Mouse (Mus musculus) forebrain, embryonic 14.5 days (tissue): ENCODE data around the gene D6Wsu163e. TPM values are rescaled to one million over a fixed set of nuclear protein-coding genes. Genes with fewer than 3 reads are reported as not detected.

Experiments
- ATAC-seq: fragments of 200-750 bp; cut with Nextera tagmentation; 2 replicates; pipeline ENCODE4 v1.8.0; 2017; ENCODE audit warnings: mild to moderate bottlenecking, moderate library complexity
- DNase-seq: peaks from one replicate; pipeline ENCODE4 v3.0.0-alpha.2; 2015; ENCODE audit warnings: low spot score
- H3K27ac ChIP-seq: fragments of 300-500 bp; sonication (generic); 2 replicates; pipeline ENCODE4 v1.5.1; 2014; ENCODE audit warnings: low read depth, mild to moderate bottlenecking, control low read depth, low read length, moderate library complexity
- H3K27me3 ChIP-seq: fragments of 300-500 bp; sonication (generic); replicated peaks from 2 replicates; pipeline ENCODE4 v1.6.1; 2014; ENCODE audit warnings: low read length, control low read depth, mixed read lengths; ENCODE audit not compliant: control insufficient read depth, insufficient read depth
- H3K36me3 ChIP-seq: fragments of 300-500 bp; sonication (generic); 2 replicates; pipeline ENCODE4 v1.6.1; 2014; ENCODE audit warnings: low read length, control low read depth; ENCODE audit not compliant: control insufficient read depth, insufficient read depth
- H3K4me1 ChIP-seq: fragments of 300-500 bp; sonication (generic); 2 replicates; pipeline ENCODE4 v1.6.1; 2014; ENCODE audit warnings: antibody characterized with exemption, low read length, control low read depth; ENCODE audit not compliant: control insufficient read depth, insufficient read depth
- H3K4me2 ChIP-seq: fragments of 300-500 bp; sonication (generic); 2 replicates; pipeline ENCODE4 v1.6.1; 2014; ENCODE audit warnings: mild to moderate bottlenecking, control low read depth, low read length
- H3K4me3 ChIP-seq: fragments of 300-500 bp; sonication (generic); 2 replicates; pipeline ENCODE4 v1.5.1; 2014; ENCODE audit warnings: low read depth, low read length, control low read depth
- H3K9ac ChIP-seq: fragments of 300-500 bp; sonication (generic); 2 replicates; pipeline ENCODE4 v1.6.1; 2014; ENCODE audit warnings: mild to moderate bottlenecking, low read length, control low read depth, moderate library complexity
- H3K9me3 ChIP-seq: fragments of 300-500 bp; sonication (generic); replicated peaks from 2 replicates; pipeline ENCODE4 v1.6.1; 2016; ENCODE audit warnings: low read length, control low read depth, mixed read lengths; ENCODE audit not compliant: control insufficient read depth
- whole genome bisulfite sequencing: fragments of 180-500 bp; shearing (Covaris S2); extraction: QIAGEN DNeasy Blood & Tissue Kit; methylation state at CpG from one replicate; pipeline ENCODE4 v1.1.7; 2014; 5-methylcytosine and 5-hydroxymethylcytosine counted together
- polyA plus RNA-seq: library from polyadenylated mRNA; unstranded; fragments of >200 nt; fragmentation: Nextera tagmentation; extraction: Ambion mirVana; gene quantifications from 2 replicates; pipeline ENCODE4 v1.2.1, GENCODE M21; 2014

D6Wsu163e gene
- polyA plus RNA-seq: 29.0 and 33.0 TPM in 2 replicates

GRCm38 (mm10) chr6:126939487-126940171, at the start of gene D6Wsu163e, which contains the start of gene Rad51ap1:
Gene D6Wsu163e, plus strand, starts transcription at chr6:126939962.
Gene Rad51ap1, minus strand, starts transcription at chr6:126939587.
- WGBS: under 1% methylated on average over 33 of the region's 33 CpGs
- ATAC-seq (peak; percentile 100), DNase-seq (peak; percentile 98)
- Histone ChIP-seq H3K9me3 (no peaks in the 10 kb centered on the region), H3K9ac (peak within 1 kb of the TSS; percentile 69), H3K4me1 (peaks cover 14% of the 10 kb centered on the region), H3K27ac (0 out of 2 replicates have a peak within 1 kb of the TSS, but pooled peaks have one; percentile 40), H3K36me3 (peaks cover 21% of the 10 kb centered on the region), H3K4me2 (peak within 1 kb of the TSS; percentile 82), H3K4me3 (peak within 1 kb of the TSS; percentile 68), H3K27me3 (no peaks in the 10 kb centered on the region)

- Histone ChIP-seq H3K36me3 (no peaks in the 10 kb centered on the region), H3K4me2 (no peak overlapping the region), H3K27me3 (no peaks in the 10 kb centered on the region), H3K27ac (no peak overlapping the region), H3K4me3 (no peak overlapping the region), H3K4me1 (no peaks in the 10 kb centered on the region), H3K9me3 (no peaks in the 10 kb centered on the region), H3K9ac (no peak overlapping the region)
- no peak for DNase-seq
- WGBS: 82% methylated on average over 4 of the region's 5 CpGs
- ATAC-seq: no peak
Observed at GRCm38 (mm10) chr6:126907378-126907777, 32.4 kb upstream of the D6Wsu163e start.

GRCm38 (mm10) chr6:126907876-126908275, 31.9 kb upstream of the D6Wsu163e start:
- no peaks in the 10 kb centered on the region for H3K9me3 ChIP-seq
- no peak overlapping the region for H3K4me3 ChIP-seq
- no peak overlapping the region for H3K27ac ChIP-seq
- no peak overlapping the region for H3K4me2 ChIP-seq
- H3K9ac ChIP-seq: no peak overlapping the region
- no peaks in the 10 kb centered on the region for H3K27me3 ChIP-seq
- H3K4me1 ChIP-seq: no peaks in the 10 kb centered on the region
- DNase-seq (no peak), ATAC-seq (no peak)
- WGBS: 69% methylated on average over 3 of the region's 3 CpGs
- H3K36me3 ChIP-seq: no peaks in the 10 kb centered on the region

GRCm38 (mm10) chr6:126910727-126911126, 29.0 kb upstream of the D6Wsu163e start:
- H3K36me3 ChIP-seq: no peaks in the 10 kb centered on the region
- 86% methylated on average over 4 of the region's 4 CpGs for WGBS

GRCm38 (mm10) chr6:126914928-126915327, 24.8 kb upstream of the D6Wsu163e start:
- 81% methylated on average over 5 of the region's 5 CpGs for WGBS
- no peaks in the 10 kb centered on the region for H3K4me1 ChIP-seq
- H3K4me3 ChIP-seq: no peak overlapping the region
- no peak overlapping the region for H3K27ac ChIP-seq
- H3K36me3 ChIP-seq: no peaks in the 10 kb centered on the region
- H3K9me3 ChIP-seq: no peaks in the 10 kb centered on the region
- ATAC-seq (no peak), DNase-seq (no peak)
- no peak overlapping the region for H3K4me2 ChIP-seq
- no peaks in the 10 kb centered on the region for H3K27me3 ChIP-seq
- H3K9ac ChIP-seq: no peak overlapping the region

More at GRCm38 (mm10) chr6:126910727-126911126, 29.0 kb upstream of the D6Wsu163e start:
- H3K4me3 ChIP-seq: no peak overlapping the region
- H3K4me2 ChIP-seq: no peak overlapping the region
- no peak overlapping the region for H3K27ac ChIP-seq
- H3K9me3 ChIP-seq: no peaks in the 10 kb centered on the region
- H3K4me1 ChIP-seq: no peaks in the 10 kb centered on the region
- no peaks in the 10 kb centered on the region for H3K27me3 ChIP-seq
- ATAC-seq (no peak), DNase-seq (no peak)
- H3K9ac ChIP-seq: no peak overlapping the region

- Histone ChIP-seq H3K4me3 (no peak within 1 kb of the TSS), H3K27ac (no peak within 1 kb of the TSS), H3K4me2 (no peak within 1 kb of the TSS), H3K9ac (peak within 1 kb of the TSS; percentile 29; the same call in 1 of the 2 replicates), H3K27me3 (no peaks in the 10 kb centered on the region), H3K4me1 (no peaks in the 10 kb centered on the region), H3K36me3 (peaks cover 35% of the 10 kb centered on the region), H3K9me3 (no peaks in the 10 kb centered on the region)
- ATAC-seq (no peak), DNase-seq (peak; percentile 5)
- WGBS: 5% methylated on average over 21 of the region's 21 CpGs
Observed at GRCm38 (mm10) chr6:126921111-126921881, 18.5 kb upstream of the D6Wsu163e start, which contains the start of gene Dyrk4. Gene Dyrk4, minus strand, starts transcription at chr6:126921839.

- ATAC-seq (no peak), DNase-seq (no peak)
- no peaks in the 10 kb centered on the region for H3K27me3 ChIP-seq
- no peak overlapping the region for H3K9ac ChIP-seq
- H3K9me3 ChIP-seq: no peaks in the 10 kb centered on the region
- no peaks in the 10 kb centered on the region for H3K4me1 ChIP-seq
- no peak overlapping the region for H3K27ac ChIP-seq
- H3K36me3 ChIP-seq: peaks cover 43% of the 10 kb centered on the region
- WGBS: 95% methylated on average over 2 of the region's 2 CpGs
- H3K4me3 ChIP-seq: no peak overlapping the region
- no peak overlapping the region for H3K4me2 ChIP-seq
Observed at GRCm38 (mm10) chr6:126932896-126933295, 6.9 kb upstream of the D6Wsu163e start.

- Histone ChIP-seq H3K27me3 (no peaks in the 10 kb centered on the region), H3K36me3 (peaks cover 21% of the 10 kb centered on the region), H3K4me1 (peaks cover 14% of the 10 kb centered on the region), H3K9me3 (no peaks in the 10 kb centered on the region), H3K4me2 (peak overlapping the region; percentile 82), H3K27ac (no peak overlapping the region), H3K4me3 (peak overlapping the region; percentile 68), H3K9ac (no peak overlapping the region)
- no peak for DNase-seq
- WGBS: 75% methylated on average over 2 of the region's 2 CpGs
- ATAC-seq: no peak
Observed at GRCm38 (mm10) chr6:126938047-126938446, 1.7 kb upstream of the D6Wsu163e start.
